Mouse (Mus musculus) neural tube, embryonic 10.5 days (tissue): ENCODE measurements around the gene Mgll.

ENCODE experiments used
- DNase-seq: peaks from one replicate; pipeline ENCODE4 v3.0.0-alpha.2; 2017; ENCODE audit warnings: low spot score; ENCODE audit errors: extremely low spot score

The Mgll gene

GRCm38 (mm10) chr6:88800735-88801134 lies 76.5 kb downstream of the Mgll start:
- no peak for DNase-seq

GRCm38 (mm10) chr6:88803051-88803450 lies 78.8 kb downstream of the Mgll start:
- no peak for DNase-seq

DNA sequence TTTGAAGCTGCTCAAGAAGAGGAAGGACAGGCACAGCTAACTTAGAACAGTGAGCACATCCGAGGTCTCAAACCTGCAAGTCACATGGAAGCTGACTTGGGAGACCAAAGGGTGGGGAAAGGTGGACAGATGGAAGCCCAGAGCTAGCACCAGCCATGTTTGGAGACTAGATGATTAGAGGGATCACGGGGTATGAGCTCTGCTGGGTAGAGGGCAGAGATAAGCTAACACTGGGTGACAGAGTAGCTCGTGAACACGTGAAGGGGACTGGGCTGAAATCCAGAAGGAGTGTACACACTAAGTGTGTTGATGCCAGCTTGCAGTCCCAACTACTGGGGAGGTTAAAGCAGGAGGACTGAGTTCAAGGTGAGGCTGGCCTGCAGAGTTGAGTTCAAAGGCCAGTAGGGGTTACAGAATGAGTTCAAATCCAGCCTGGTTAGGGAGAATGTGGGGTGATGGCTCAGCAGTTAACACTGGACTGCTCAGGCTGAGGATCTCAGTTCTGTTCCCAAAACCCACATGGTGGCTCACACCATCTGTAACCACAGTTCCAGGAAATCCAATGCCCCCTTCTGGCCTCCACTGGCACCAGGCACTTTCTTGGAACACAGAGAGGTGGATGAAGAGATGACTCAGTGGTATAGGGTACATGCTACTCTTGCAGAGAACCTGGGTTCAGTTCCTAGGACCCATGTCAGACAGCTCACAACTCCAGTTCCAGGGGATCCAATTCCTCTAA lies 79.9 kb downstream of the Mgll start:
- no peak for DNase-seq

GRCm38 (mm10) chr6:88804966-88805577 lies 80.9 kb downstream of the Mgll start:
- DNase-seq = no peak

GRCm38 (mm10) chr6:88809091-88810037 lies 85.2 kb downstream of the Mgll start:
- no peak for DNase-seq

- no peak for DNase-seq
Observed at GRCm38 (mm10) chr6:88810291-88810690, 86.1 kb downstream of the Mgll start.

DNA sequence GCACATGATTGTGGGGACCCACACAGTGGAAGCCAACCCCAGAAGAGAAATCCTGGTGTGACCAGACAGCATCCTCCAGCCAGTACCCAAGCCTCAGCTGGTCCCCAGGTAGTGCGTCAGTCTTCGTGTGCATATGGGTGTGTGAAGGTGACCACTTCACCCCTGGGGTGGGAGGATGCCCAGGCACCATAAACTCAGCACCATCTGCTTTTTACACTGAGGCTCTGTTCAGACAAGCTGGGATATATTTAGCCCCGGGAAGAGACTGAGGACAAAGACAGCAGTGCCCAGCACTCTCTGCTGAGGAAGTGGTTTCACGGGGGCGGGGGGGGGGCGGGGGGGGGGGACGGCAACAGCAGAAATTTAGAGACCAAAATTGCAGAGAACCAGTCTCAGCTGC lies 87.2 kb downstream of the Mgll start:
- DNase-seq = no peak

- no peak for DNase-seq
Observed at GRCm38 (mm10) chr6:88811880-88812400, 87.7 kb downstream of the Mgll start.

GRCm38 (mm10) chr6:88812886-88813285 lies 88.7 kb downstream of the Mgll start:
- DNase-seq = peak; percentile 47

DNA sequence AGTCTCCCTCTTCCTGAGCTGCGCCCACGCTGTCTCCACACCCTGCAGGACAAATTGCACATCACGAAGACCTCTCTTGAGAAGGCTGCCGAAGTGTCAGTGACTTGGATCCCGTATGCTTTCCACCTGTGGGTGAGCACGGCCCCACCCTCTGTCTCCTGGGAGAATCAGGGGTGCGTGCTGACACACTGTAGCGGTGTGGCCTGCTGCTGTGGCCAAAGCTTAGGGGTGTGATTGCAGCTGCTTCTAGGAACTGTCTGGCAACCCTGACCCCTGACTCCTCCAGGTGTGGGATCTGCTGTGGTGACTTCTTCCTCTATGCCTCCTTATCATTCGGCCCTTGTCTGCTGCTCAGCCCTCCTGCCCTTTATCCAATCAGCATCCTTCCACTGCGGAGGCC lies 89.6 kb downstream of the Mgll start:
- DNase-seq = no peak

DNA sequence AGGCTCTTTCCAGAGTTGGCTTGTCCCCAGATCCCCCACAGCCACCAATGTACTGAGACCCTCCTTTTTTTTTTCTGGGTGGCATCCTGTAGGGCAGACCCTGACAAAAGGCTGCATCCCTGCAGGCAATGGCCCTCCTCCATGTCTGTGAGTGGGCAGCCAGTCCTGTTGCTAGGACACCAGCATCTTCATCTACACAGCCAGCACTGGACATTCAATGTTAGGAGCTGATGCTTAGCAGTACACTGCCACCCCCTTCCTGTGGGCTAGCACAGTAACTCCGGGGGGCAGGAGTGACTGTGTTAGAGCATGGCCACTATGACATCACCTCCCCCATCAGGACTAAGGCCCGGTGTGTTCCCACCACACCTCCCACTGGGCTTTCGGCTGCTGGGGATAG lies 90.8 kb downstream of the Mgll start:
- no peak for DNase-seq

DNA sequence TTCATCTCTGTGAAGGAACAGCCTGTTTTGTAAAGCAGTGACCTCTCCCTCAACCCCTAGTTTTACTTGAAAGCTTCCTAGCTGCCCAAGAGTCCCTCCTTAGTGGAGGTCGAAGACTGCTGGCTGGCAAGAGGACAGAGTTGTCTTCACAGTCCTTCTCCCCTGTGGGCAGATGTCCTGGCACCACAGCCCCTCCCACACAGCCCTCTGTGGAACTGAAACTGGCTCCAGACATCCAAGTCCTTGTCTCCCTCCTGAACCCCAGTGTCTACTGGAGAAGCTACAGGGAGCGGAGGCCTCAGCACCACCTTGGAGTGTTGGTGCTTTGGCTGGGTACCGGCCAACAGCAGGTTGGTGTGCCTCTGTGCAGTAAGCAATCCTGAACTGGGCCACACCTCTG lies 91.3 kb downstream of the Mgll start:
- DNase-seq = no peak

GRCm38 (mm10) chr6:88816913-88817312 lies 92.7 kb downstream of the Mgll start:
- DNase-seq = no peak

DNA sequence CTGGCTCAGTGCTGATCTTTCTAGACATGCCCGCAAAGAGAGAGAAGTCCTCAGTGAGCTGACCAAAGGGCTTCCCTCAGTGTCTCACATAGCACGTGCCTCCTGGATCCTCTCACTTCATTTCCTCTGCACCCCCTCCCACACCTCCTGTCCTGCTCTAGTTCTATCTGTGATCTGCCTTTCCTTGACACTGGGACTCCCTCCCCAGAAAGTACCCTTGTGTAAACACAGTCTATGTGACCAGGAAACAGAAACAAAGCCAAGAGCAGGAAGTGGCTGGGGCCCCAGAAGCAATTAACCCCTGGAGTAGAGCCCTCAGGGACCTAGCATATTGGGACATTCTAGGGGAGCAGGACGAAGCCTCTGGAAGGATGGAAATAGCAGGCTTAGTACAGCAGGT lies 96.6 kb downstream of the Mgll start:
- DNase-seq = no peak

- DNase-seq = no peak
Observed at GRCm38 (mm10) chr6:88821294-88821693, 97.1 kb downstream of the Mgll start.

DNA sequence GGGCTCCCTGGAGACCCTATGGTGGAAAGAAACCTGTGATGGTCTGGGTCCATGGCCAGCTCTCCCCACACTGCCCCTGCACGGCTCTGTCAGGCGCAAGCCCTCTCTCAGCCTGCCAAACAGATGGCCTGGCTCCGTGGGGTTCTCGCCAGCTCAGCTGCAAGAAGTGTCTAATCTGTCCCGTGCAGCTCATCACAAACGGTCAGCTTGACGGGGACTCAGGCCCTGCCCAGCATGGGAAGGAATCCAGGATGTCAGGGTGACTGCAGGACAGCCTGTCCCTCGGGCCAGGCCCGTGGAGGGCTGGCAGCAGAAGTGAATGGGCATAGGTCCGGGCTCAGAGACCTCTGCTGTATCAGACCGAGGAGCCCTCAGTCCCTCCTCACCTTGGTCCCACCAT lies 97.7 kb downstream of the Mgll start:
- DNase-seq = no peak

- no peak for DNase-seq
Observed at GRCm38 (mm10) chr6:88824183-88824582, 100.0 kb downstream of the Mgll start.

- no peak for DNase-seq
Observed at GRCm38 (mm10) chr6:88826088-88826487, 101.9 kb downstream of the Mgll start.

DNA sequence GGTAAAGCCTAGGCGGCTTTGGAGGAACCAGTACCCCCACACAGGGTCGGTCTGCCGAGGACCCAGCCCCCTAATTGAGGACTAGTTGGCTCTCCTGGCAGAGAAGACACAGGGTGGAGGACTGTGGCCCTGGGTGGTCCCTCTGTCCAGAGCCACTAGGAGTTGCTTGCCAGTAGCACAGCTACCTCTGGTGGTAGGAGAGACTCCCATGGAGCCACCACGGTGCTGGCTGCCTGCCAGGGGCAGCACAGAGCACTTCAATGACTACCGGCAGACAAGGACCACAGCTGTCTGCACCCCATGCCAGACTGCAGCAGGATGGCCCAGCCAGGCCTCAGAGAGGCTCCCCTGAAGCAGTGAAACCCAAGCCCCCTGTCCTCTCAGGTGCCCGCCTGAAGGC lies 102.3 kb downstream of the Mgll start:
- DNase-seq = no peak

GRCm38 (mm10) chr6:88826965-88827364 lies 102.8 kb downstream of the Mgll start:
- DNase-seq = no peak

DNA sequence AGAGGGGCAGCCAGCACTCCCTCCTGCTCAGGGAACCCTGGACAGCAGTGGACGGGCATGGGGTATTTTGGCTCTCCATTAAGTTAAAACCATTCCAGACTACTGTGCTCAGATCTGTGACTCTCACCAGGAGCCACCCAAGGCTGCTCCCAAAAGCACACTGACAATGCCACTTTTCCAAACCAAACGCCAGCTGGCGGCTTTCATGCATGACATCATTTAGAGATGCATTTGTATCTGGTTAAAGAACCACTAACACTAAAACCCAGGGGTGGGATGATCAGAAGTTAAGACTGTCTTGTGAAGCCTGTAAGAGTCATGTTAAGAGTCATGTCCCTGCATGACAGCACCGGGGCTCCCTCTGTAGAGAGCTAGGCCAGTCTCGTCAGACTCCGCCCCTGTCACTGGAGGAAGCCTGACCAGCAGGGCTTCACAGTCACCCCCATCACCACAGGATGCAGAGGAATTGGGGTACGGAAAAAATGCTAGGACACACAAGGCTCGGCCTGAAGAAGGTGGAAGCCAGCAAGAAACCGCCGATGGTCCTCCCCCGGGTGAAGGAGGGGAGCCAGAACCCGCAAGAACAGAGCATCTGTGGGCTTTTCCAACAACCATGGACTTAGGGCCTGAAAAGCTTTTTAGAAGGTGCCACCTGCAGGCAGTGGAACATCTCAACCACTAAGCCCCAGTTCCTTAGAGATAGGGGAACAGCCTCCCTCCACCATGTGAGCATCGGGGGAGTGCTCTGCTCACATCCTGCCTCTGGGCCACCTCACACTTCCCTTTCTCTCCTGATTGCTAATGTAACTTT lies 103.4 kb downstream of the Mgll start:
- DNase-seq = no peak
